Mouse (Mus musculus): Measurements from ENCODE around the gene Dnm3. TPM values are rescaled to one million over a fixed set of nuclear protein-coding genes. Genes with fewer than 3 reads are reported as not detected.

The Dnm3 gene
- polyA plus RNA-seq, 1 experiment from 2014 or later = 6.5 TPM

DNA sequence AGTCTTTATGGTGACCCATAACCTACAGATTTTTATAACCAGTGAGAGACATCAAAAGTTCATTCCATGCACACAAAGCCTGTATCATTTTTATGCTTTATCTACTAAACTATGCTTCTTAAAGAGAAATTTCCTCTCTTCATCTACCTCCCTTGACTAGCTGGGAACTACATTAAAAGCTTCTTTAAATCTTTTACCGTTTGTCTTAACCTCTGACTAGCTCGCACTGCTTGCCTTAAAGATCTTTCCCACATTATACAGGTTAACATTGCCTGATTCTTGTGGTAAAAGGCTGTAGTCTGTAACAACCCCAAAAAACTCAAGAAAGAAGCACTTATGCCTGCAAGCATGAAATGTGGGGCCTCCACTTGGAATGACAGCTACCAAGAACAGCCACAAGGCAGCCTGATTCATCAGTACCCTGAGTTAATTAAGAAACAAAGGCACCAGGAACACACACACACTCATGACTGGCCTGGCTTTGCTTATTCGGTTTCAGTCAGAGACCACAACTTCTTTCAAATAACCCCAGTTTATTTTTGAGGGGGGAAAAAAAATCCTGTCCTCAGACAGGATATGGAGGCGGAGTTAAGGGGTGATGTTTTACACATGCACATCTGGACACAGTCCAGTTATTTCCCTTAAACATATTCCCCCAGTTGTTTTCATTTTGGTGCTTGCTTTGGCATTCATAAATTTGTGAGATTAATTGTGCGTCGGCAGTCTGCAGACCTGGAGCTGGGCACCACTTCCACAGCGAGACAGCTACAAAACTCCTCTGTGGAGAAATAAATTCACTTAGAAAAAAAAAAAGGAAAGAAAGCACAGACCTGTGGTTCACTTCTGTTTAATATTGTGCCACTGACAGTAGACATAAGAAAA lies 291.1 kb downstream of the Dnm3 start:
- Histone ChIP-seq H3K27ac (ENCODE audit: low read depth, low read length) (peak overlapping the region; percentile 93), H3K4me2 (replicated peaks; ENCODE audit: low read depth, low read length) (0 out of 2 replicates have a peak overlapping the region, but pooled peaks have one; percentile 13), H3K9ac (ENCODE audit: low read depth, low read length) (no peak overlapping the region; the same call in 1 of the 2 replicates), H3K27me3 (ENCODE audit: control insufficient read depth, insufficient read depth, low read length) (no peaks in the 10 kb centered on the region), H3K4me1 (ENCODE audit: control insufficient read depth, insufficient read depth, low read length) (peaks cover 43% of the 10 kb centered on the region), H3K4me3 (ENCODE audit: low read length) (no peak overlapping the region), H3K36me3 (ENCODE audit: control insufficient read depth, insufficient read depth, low read length) (no peaks in the 10 kb centered on the region), H3K9me3 (ENCODE audit: control insufficient read depth, low read length) (no peaks in the 10 kb centered on the region)
- 25% methylated on average over 7 of the region's 7 CpGs for WGBS
- peak; percentile 68 for ATAC-seq (ENCODE audit: low FRiP score, low TSS enrichment)

DNA sequence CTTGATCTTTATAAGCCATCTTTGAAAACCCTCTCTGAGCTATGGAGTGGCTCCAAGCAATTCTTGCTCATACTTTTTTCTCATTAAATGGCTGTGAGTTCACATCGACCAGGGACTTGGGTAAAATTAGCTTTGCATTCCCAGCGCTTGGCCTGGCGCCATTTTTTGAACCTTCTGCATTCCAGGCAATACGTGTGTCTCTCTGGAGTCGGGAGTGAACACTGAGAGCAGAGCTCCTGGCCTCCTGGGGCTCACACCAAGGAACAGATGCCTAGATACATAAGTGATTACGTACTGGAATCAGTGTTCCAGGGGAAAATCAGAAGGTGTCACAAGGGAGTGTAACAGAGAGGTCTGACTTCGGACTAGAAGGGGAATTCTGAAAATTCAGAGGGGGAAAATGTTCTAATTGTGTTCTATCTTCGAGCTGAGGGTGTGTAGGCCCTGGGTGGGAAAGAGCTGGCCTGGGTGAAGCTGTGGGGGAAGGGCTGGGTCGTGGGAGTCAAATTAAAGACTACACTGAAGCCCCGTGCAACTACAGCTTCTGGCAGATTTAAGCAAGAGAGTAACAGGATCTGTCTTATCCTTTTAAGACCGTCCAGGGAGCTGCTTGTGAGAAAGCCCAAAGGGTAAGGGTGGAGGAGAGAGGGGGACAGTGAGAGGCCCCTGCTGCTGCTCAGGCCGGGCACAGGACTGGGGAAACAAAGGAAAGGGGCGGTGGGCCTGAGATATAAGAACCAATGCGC lies 293.7 kb downstream of the Dnm3 start:
- Histone ChIP-seq H3K27me3 (ENCODE audit: control insufficient read depth, insufficient read depth, low read length) (no peaks in the 10 kb centered on the region), H3K9me3 (ENCODE audit: control insufficient read depth, low read length) (no peaks in the 10 kb centered on the region), H3K36me3 (ENCODE audit: control insufficient read depth, insufficient read depth, low read length) (no peaks in the 10 kb centered on the region), H3K27ac (ENCODE audit: low read depth, low read length) (peak overlapping the region; percentile 78), H3K9ac (ENCODE audit: low read depth, low read length) (no peak overlapping the region), H3K4me1 (ENCODE audit: control insufficient read depth, insufficient read depth, low read length) (peaks cover 43% of the 10 kb centered on the region), H3K4me2 (replicated peaks; ENCODE audit: low read depth, low read length) (no peak overlapping the region), H3K4me3 (ENCODE audit: low read length) (no peak overlapping the region)
- peak; percentile 66 for ATAC-seq (ENCODE audit: low FRiP score, low TSS enrichment)
- 23% methylated on average over 14 of the region's 14 CpGs for WGBS

DNA sequence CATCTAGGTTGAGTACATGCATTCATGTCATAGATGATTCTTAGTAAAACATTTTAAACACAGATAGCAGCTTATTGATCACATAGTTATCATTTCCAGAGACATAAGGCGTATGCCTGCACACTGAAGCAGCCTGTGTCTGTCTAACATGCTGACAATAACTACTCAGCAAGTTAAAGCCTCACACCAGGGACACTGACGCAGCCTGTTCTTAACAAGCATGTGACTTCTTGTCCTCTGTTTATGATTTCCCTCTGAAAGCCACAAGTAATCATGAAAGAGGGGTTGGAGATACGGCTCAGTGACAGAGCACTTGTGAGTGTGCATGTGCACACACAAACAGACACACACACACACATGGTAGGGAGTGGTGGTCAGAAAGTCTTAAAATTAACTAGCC lies 294.4 kb downstream of the Dnm3 start:
- 69% methylated on average over 3 of the region's 3 CpGs for WGBS
- Histone ChIP-seq H3K9ac (ENCODE audit: low read depth, low read length) (no peak overlapping the region), H3K36me3 (ENCODE audit: control insufficient read depth, insufficient read depth, low read length) (no peaks in the 10 kb centered on the region), H3K4me3 (ENCODE audit: low read length) (no peak overlapping the region), H3K9me3 (ENCODE audit: control insufficient read depth, low read length) (no peaks in the 10 kb centered on the region), H3K4me1 (ENCODE audit: control insufficient read depth, insufficient read depth, low read length) (peaks cover 43% of the 10 kb centered on the region), H3K27ac (ENCODE audit: low read depth, low read length) (peak overlapping the region; percentile 78; the same call in 1 of the 2 replicates), H3K27me3 (ENCODE audit: control insufficient read depth, insufficient read depth, low read length) (no peaks in the 10 kb centered on the region), H3K4me2 (replicated peaks; ENCODE audit: low read depth, low read length) (no peak overlapping the region)
- ATAC-seq (ENCODE audit: low FRiP score, low TSS enrichment) = no peak

DNA sequence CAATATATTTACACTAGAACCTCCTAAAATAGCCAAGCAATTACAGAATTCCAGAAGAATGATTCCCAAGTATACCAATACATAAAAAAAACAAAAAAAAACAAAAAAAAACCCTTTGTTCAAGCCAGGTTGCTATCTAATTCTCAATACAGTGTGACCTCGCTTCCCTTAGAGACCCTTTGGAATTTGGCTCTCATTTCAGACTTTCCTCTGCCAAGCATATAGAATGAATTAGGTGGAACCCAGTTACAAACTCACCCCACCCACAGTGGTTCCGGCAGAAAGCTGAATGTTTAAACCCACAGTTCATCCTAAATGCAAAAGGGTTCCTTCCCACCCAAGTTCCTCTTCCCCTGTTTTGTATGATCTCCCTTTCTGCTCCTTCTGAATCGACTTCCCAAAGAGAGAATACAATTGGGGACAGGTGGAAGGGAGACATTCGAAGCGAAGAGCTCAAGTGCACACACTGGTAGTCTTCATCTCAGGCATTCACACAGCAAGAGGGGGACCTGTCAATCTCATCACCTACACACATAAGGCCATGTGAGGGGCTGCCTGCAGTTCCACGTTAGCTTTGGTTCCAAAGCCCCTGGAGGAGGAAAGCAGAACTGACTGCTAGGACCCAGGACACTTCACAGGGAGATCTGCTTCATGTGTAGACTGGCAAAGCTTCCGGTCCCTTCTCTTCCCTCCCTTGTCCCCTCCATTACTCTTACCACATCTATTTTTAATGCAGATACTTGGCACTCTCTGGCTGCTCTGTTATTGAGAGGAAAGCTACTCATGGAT lies 296.5 kb downstream of the Dnm3 start:
- Histone ChIP-seq H3K4me2 (replicated peaks; ENCODE audit: low read depth, low read length) (no peak overlapping the region), H3K9ac (ENCODE audit: low read depth, low read length) (no peak overlapping the region), H3K4me1 (ENCODE audit: control insufficient read depth, insufficient read depth, low read length) (peaks cover 27% of the 10 kb centered on the region), H3K4me3 (ENCODE audit: low read length) (no peak overlapping the region), H3K36me3 (ENCODE audit: control insufficient read depth, insufficient read depth, low read length) (no peaks in the 10 kb centered on the region), H3K27me3 (ENCODE audit: control insufficient read depth, insufficient read depth, low read length) (no peaks in the 10 kb centered on the region), H3K27ac (ENCODE audit: low read depth, low read length) (peak overlapping the region; percentile 65; the same call in 1 of the 2 replicates), H3K9me3 (ENCODE audit: control insufficient read depth, low read length) (no peaks in the 10 kb centered on the region)
- WGBS = 69% methylated on average over 7 of the region's 7 CpGs
- ATAC-seq (ENCODE audit: low FRiP score, low TSS enrichment) = no peak

- H3K4me1 ChIP-seq (ENCODE audit: control insufficient read depth, insufficient read depth, low read length) = peaks cover 21% of the 10 kb centered on the region
- ATAC-seq (ENCODE audit: low FRiP score, low TSS enrichment) = peak; percentile 59
- H3K27me3 ChIP-seq (ENCODE audit: control insufficient read depth, insufficient read depth, low read length) = no peaks in the 10 kb centered on the region
- no peak overlapping the region for H3K27ac ChIP-seq (ENCODE audit: low read depth, low read length)
- no peak overlapping the region for H3K9ac ChIP-seq (ENCODE audit: low read depth, low read length)
- H3K4me2 ChIP-seq (replicated peaks; ENCODE audit: low read depth, low read length) = no peak overlapping the region
- H3K4me3 ChIP-seq (ENCODE audit: low read length) = no peak overlapping the region
- no peaks in the 10 kb centered on the region for H3K9me3 ChIP-seq (ENCODE audit: control insufficient read depth, low read length)
- no peaks in the 10 kb centered on the region for H3K36me3 ChIP-seq (ENCODE audit: control insufficient read depth, insufficient read depth, low read length)
- WGBS = 32% methylated on average over 7 of the region's 7 CpGs
These were observed 297.4 kb downstream of the Dnm3 start for GRCm38 (mm10) chr1:162180451-162180850.

DNA sequence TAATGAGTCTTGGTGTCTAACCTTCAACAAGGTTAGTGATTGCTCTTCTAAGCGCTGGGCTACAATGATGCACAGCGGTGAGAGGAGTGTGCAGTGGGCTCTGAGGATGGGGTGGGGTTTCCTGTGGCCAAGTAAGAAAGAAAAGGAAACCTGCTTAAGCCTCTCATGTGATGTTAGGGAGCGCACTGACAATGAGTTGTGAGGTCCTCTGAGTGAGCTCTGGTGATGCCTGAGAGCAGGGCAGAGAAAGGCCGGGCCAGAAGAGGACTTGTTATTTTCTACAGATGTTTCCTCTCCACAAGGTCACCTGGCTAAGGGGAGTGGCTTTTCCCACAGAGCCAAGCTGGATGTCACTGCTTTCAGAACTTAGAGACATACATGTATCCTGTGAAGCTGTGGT lies 298.4 kb downstream of the Dnm3 start:
- no peak for ATAC-seq (ENCODE audit: low FRiP score, low TSS enrichment)

GRCm38 (mm10) chr1:162172806-162173205 lies 305.0 kb downstream of the Dnm3 start:
- Histone ChIP-seq H3K4me2 (replicated peaks; ENCODE audit: low read depth, low read length) (no peak overlapping the region), H3K9ac (ENCODE audit: low read depth, low read length) (no peak overlapping the region), H3K4me1 (ENCODE audit: control insufficient read depth, insufficient read depth, low read length) (peaks cover 3% of the 10 kb centered on the region; the same call in 1 of the 2 replicates), H3K9me3 (ENCODE audit: control insufficient read depth, low read length) (no peaks in the 10 kb centered on the region), H3K27ac (ENCODE audit: low read depth, low read length) (no peak overlapping the region), H3K36me3 (ENCODE audit: control insufficient read depth, insufficient read depth, low read length) (no peaks in the 10 kb centered on the region), H3K4me3 (ENCODE audit: low read length) (no peak overlapping the region), H3K27me3 (ENCODE audit: control insufficient read depth, insufficient read depth, low read length) (no peaks in the 10 kb centered on the region)
- no peak for ATAC-seq (ENCODE audit: low FRiP score, low TSS enrichment)
- 21% methylated on average over 6 of the region's 6 CpGs for WGBS

More for the DNA sequence above, 298.4 kb downstream of the Dnm3 start:
- H3K4me2 ChIP-seq (replicated peaks; ENCODE audit: low read depth, low read length) = no peak overlapping the region
- H3K27ac ChIP-seq (ENCODE audit: low read depth, low read length) = peak overlapping the region; percentile 19; the same call in 1 of the 2 replicates
- no peaks in the 10 kb centered on the region for H3K27me3 ChIP-seq (ENCODE audit: control insufficient read depth, insufficient read depth, low read length)
- 77% methylated on average over 4 of the region's 4 CpGs for WGBS
- no peak overlapping the region for H3K9ac ChIP-seq (ENCODE audit: low read depth, low read length)
- no peak overlapping the region for H3K4me3 ChIP-seq (ENCODE audit: low read length)
- no peaks in the 10 kb centered on the region for H3K9me3 ChIP-seq (ENCODE audit: control insufficient read depth, low read length)
- no peaks in the 10 kb centered on the region for H3K36me3 ChIP-seq (ENCODE audit: control insufficient read depth, insufficient read depth, low read length)
- peaks cover 17% of the 10 kb centered on the region for H3K4me1 ChIP-seq (ENCODE audit: control insufficient read depth, insufficient read depth, low read length)

GRCm38 (mm10) chr1:162163687-162164484 lies 313.9 kb downstream of the Dnm3 start:
- Histone ChIP-seq H3K9ac (ENCODE audit: low read depth, low read length) (no peak overlapping the region), H3K27ac (ENCODE audit: low read depth, low read length) (no peak overlapping the region), H3K4me1 (ENCODE audit: control insufficient read depth, insufficient read depth, low read length) (peaks cover 15% of the 10 kb centered on the region), H3K36me3 (ENCODE audit: control insufficient read depth, insufficient read depth, low read length) (no peaks in the 10 kb centered on the region), H3K4me2 (replicated peaks; ENCODE audit: low read depth, low read length) (no peak overlapping the region), H3K9me3 (ENCODE audit: control insufficient read depth, low read length) (no peaks in the 10 kb centered on the region), H3K27me3 (ENCODE audit: control insufficient read depth, insufficient read depth, low read length) (no peaks in the 10 kb centered on the region), H3K4me3 (ENCODE audit: low read length) (no peak overlapping the region)
- ATAC-seq (ENCODE audit: low FRiP score, low TSS enrichment) = no peak
- WGBS = 56% methylated on average over 7 of the region's 7 CpGs

Data from kidney, embryonic 14.5 days (tissue).